Mouse (Mus musculus) MEL (cell line): ENCODE measurements around the gene Surf2.

ENCODE experiments used
- CHD2 ChIP-seq: IDR thresholded peaks from 2 replicates; pipeline ENCODE4 v1.6.1; 2011; ENCODE audit warnings: low read length, improper control_type of control experiment
- CTCF ChIP-seq, 3 experiments: IDR thresholded peaks in 2 of 3; conservative IDR thresholded peaks in 1 of 3; 2 replicates each; pipeline ENCODE4 v1.5.1; 2011 to 2012; ENCODE audit warnings: low read length in 3 of 3, low read depth in 2 of 3, mild to moderate bottlenecking in 2 of 3, improper control_type of control experiment in 1 of 3, inconsistent platforms in 1 of 3, mixed read lengths in 1 of 3, moderate library complexity in 1 of 3; ENCODE audit not compliant: control insufficient read depth in 1 of 3, insufficient read depth in 1 of 3, poor library complexity in 1 of 3, severe bottlenecking in 1 of 3
- EP300 ChIP-seq, 2 experiments: IDR thresholded peaks; 2 replicates each; pipeline ENCODE4 v1.6.1; 2011; ENCODE audit warnings: improper control_type of control experiment in 2 of 2, low read length in 2 of 2, low read depth in 1 of 2, mild to moderate bottlenecking in 1 of 2
- GABPA ChIP-seq: IDR thresholded peaks from 2 replicates; pipeline ENCODE4 v1.6.1; 2012; ENCODE audit warnings: low read depth, mild to moderate bottlenecking, inconsistent platforms, low read length, improper control_type of control experiment, moderate library complexity
- GATA1 ChIP-seq: IDR thresholded peaks from 2 replicates; pipeline ENCODE4 v1.6.1; 2011; ENCODE audit warnings: low read depth, low read length, improper control_type of control experiment
- HCFC1 ChIP-seq: IDR thresholded peaks from 2 replicates; pipeline ENCODE4 v1.6.1; 2012; ENCODE audit warnings: low read depth, mild to moderate bottlenecking, inconsistent platforms, low read length, improper control_type of control experiment, moderate library complexity
- MAX ChIP-seq: IDR thresholded peaks from 2 replicates; pipeline ENCODE4 v1.6.1; 2011; ENCODE audit warnings: low read length, improper control_type of control experiment
- NRF1 ChIP-seq: IDR thresholded peaks from 2 replicates; pipeline ENCODE4 v1.6.1; 2014; ENCODE audit warnings: low read depth, mild to moderate bottlenecking, inconsistent platforms, low read length, improper control_type of control experiment, moderate library complexity; ENCODE audit not compliant: poor library complexity, insufficient read depth, severe bottlenecking
- POLR2A ChIP-seq, 2 experiments: IDR thresholded peaks; 2 replicates each; pipeline ENCODE4 v1.6.1; 2011 to 2012; ENCODE audit warnings: low read length in 2 of 2, mild to moderate bottlenecking in 2 of 2, control low read depth in 1 of 2, improper control_type of control experiment in 1 of 2, low read depth in 1 of 2, moderate library complexity in 1 of 2; ENCODE audit not compliant: control insufficient read depth in 1 of 2, insufficient read depth in 1 of 2, poor library complexity in 1 of 2
- SIN3A ChIP-seq: IDR thresholded peaks from 2 replicates; pipeline ENCODE4 v1.6.1; 2012; ENCODE audit warnings: low read length, improper control_type of control experiment, inconsistent platforms
- SMC3 ChIP-seq: IDR thresholded peaks from 2 replicates; pipeline ENCODE4 v1.6.1; 2011; ENCODE audit warnings: low read depth, low read length, improper control_type of control experiment
- TAL1 ChIP-seq: IDR thresholded peaks from 2 replicates; pipeline ENCODE4 v1.6.1; 2012; ENCODE audit warnings: mild to moderate bottlenecking, inconsistent platforms, low read length, moderate library complexity, mixed read lengths
- USF1 ChIP-seq: IDR thresholded peaks from 2 replicates; pipeline ENCODE4 v1.6.1; 2014; ENCODE audit warnings: low read depth, mild to moderate bottlenecking, inconsistent platforms, low read length, improper control_type of control experiment, moderate library complexity
- ZKSCAN1 ChIP-seq: IDR thresholded peaks from 2 replicates; pipeline ENCODE4 v1.6.1; 2012; ENCODE audit warnings: low read depth, mild to moderate bottlenecking, inconsistent platforms, low read length, improper control_type of control experiment, moderate library complexity

GRCm38 (mm10) chr2:26957488-26957859 lies 41.3 kb downstream of the Surf2 start:
- TF ChIP-seq USF1 (no peak), CTCF (IDR thresholded peaks at IDR 0.05 in 2 of 3, conservative IDR thresholded peaks at IDR 0.05 in 1 of 3; ENCODE audit: control insufficient read depth in 1 of 3, insufficient read depth in 1 of 3, low read depth in 2 of 3, low read length in 3 of 3, poor library complexity in 1 of 3, severe bottlenecking in 1 of 3) (no peak), NRF1 (no peak), ZKSCAN1 (no peak), SIN3A (no peak), TAL1 (no peak), GABPA (no peak), HCFC1 (no peak), POLR2A (IDR thresholded peaks at IDR 0.05; ENCODE audit: control insufficient read depth in 1 of 2, insufficient read depth in 1 of 2, low read depth in 1 of 2, low read length in 2 of 2, poor library complexity in 1 of 2) (no peak), GATA1 (no peak), EP300 (IDR thresholded peaks at IDR 0.05; ENCODE audit: low read depth in 1 of 2, low read length in 2 of 2) (no peak), MAX (no peak), CHD2 (no peak), SMC3 (no peak)
